Mouse (Mus musculus) kidney, embryonic 16.5 days (tissue): Measurements from ENCODE around the gene Gm28635. TPM values are rescaled to one million over a fixed set of nuclear protein-coding genes. Genes with fewer than 3 reads are reported as not detected.

Experiments used
- ATAC-seq: fragments of 200-750 bp; cut with Nextera tagmentation; 2 replicates; pipeline ENCODE4 v1.8.0; 2017; ENCODE audit warnings: moderate TSS enrichment; ENCODE audit not compliant: low FRiP score, low TSS enrichment
- H3K27ac ChIP-seq: fragments of 300-500 bp; sonication (generic); 2 replicates; pipeline ENCODE4 v1.5.1; 2014; ENCODE audit warnings: low read length
- H3K27me3 ChIP-seq: fragments of 300-500 bp; sonication (generic); 2 replicates; pipeline ENCODE4 v1.6.1; 2014; ENCODE audit warnings: low read length, control low read depth, mixed read lengths; ENCODE audit not compliant: insufficient read depth
- H3K36me3 ChIP-seq: fragments of 300-500 bp; sonication (generic); 2 replicates; pipeline ENCODE4 v1.6.1; 2014; ENCODE audit warnings: low read length, control low read depth, mixed read lengths; ENCODE audit not compliant: insufficient read depth
- H3K4me1 ChIP-seq: fragments of 300-500 bp; sonication (generic); 2 replicates; pipeline ENCODE4 v1.6.1; 2014; ENCODE audit warnings: low read length, control low read depth, mixed read lengths; ENCODE audit not compliant: insufficient read depth
- H3K4me2 ChIP-seq: fragments of 300-500 bp; sonication (generic); replicated peaks from 2 replicates; pipeline ENCODE4 v1.6.1; 2014; ENCODE audit warnings: low read depth, low read length
- H3K4me3 ChIP-seq: fragments of 300-500 bp; sonication (generic); 2 replicates; pipeline ENCODE4 v1.5.1; 2014; ENCODE audit warnings: mild to moderate bottlenecking, low read length
- H3K9ac ChIP-seq: fragments of 300-500 bp; sonication (generic); replicated peaks from 2 replicates; pipeline ENCODE4 v1.6.1; 2014; ENCODE audit warnings: low read length
- H3K9me3 ChIP-seq: fragments of 300-500 bp; sonication (generic); 2 replicates; pipeline ENCODE4 v1.6.1; 2016; ENCODE audit warnings: low read length, control low read depth
- WGBS: fragments of 180-500 bp; shearing (Covaris S2); extraction: QIAGEN DNeasy Blood & Tissue Kit; methylation state at CpG from one replicate; pipeline ENCODE4 v1.1.7; 2014; 5-methylcytosine and 5-hydroxymethylcytosine counted together
- polyA plus RNA-seq: library from polyadenylated mRNA; unstranded; fragments of >200 nt; fragmentation: Nextera tagmentation; extraction: Ambion mirVana; gene quantifications from 2 replicates; pipeline ENCODE4 v1.2.1, GENCODE M21; 2015

The Gm28635 gene
- polyA plus RNA-seq, 1 experiment from 2014 or later, result not detected

DNA sequence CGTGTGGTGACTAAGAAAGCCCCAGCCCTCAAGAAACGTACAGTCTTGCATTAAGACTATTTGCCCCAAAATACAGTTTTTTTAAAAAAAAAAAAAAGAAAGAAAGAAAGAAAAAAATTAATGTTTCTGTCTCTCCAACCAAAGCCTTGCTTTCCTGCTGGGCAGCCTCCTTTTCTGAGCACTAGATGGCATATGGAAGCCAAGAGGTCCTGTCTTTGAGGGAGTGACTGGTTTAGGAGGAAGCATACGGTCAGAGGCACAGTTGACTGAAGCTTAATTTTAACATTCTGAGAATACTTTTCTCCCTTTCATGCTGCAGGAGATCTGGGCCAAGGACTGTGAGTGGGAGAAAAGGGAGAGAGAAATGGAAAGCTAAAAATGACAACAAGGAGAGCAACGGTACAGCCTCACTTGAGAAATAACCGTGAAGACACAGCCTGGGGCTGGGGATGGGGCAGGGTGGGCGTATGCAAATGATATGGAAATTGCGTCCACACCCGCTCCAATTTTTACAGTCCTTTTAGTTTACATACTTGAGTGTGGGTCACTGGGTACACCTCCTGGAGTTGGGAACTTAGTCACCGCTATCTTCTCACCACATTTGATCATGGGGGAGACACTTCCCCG, 120.8 kb downstream of the Gm28635 start:
- 47% methylated on average over 10 of the region's 10 CpGs for WGBS
- no peak overlapping the region for H3K9ac ChIP-seq
- peak overlapping the region; percentile 2; the same call in 1 of the 2 replicates for H3K4me3 ChIP-seq

More for the DNA sequence above, 120.8 kb downstream of the Gm28635 start:
- peak overlapping the region; percentile 41 for H3K4me2 ChIP-seq
- no peaks in the 10 kb centered on the region for H3K27me3 ChIP-seq
- no peaks in the 10 kb centered on the region for H3K4me1 ChIP-seq
- ATAC-seq, result no peak
- H3K27ac ChIP-seq, result no peak overlapping the region
- no peaks in the 10 kb centered on the region for H3K9me3 ChIP-seq
- no peaks in the 10 kb centered on the region for H3K36me3 ChIP-seq

Other genes with a start within 250 kb of the Gm28635 start
- 37.2 and 40.2 TPM in 2 replicates for gene Tfpi, start 201.3 kb downstream of the Gm28635 start, polyA plus RNA-seq
- 55.7 and 59.3 TPM in 2 replicates for gene Ctnnd1, start 27.3 kb downstream of the Gm28635 start, polyA plus RNA-seq
- gene Btbd18, start 19.0 kb downstream of the Gm28635 start, polyA plus RNA-seq, result 0.14 and 0.22 TPM in 2 replicates
- 304 and 332 TPM in 2 replicates for gene Selenoh, start 7.3 kb downstream of the Gm28635 start, polyA plus RNA-seq
- 39.2 and 42.6 TPM in 2 replicates for gene Med19, start 361 bp upstream of the Gm28635 start, polyA plus RNA-seq
- 202 and 216 TPM in 2 replicates for gene Tmx2, start 1.1 kb upstream of the Gm28635 start, polyA plus RNA-seq
- 30.4 and 30.6 TPM in 2 replicates for gene Zdhhc5, start 37.1 kb upstream of the Gm28635 start, polyA plus RNA-seq
- gene Clp1, start 49.3 kb upstream of the Gm28635 start, polyA plus RNA-seq, result 31.1 and 32.1 TPM in 2 replicates
- gene Ypel4, start 56.0 kb upstream of the Gm28635 start, polyA plus RNA-seq, result 5.4 and 9.4 TPM in 2 replicates
- gene Gm19426, start 65.6 kb upstream of the Gm28635 start, polyA plus RNA-seq, result 9.8 and 10.9 TPM in 2 replicates
- gene Serping1, start 97.4 kb upstream of the Gm28635 start, polyA plus RNA-seq, result 115 and 119 TPM in 2 replicates
- gene Ube2l6, start 120.8 kb upstream of the Gm28635 start, polyA plus RNA-seq, result 44.0 and 46.9 TPM in 2 replicates
- gene Smtnl1, start 144.6 kb upstream of the Gm28635 start, polyA plus RNA-seq, result 0.19 and 0.26 TPM in 2 replicates
- gene Timm10, start 149.0 kb upstream of the Gm28635 start, polyA plus RNA-seq, result 60.1 and 66.6 TPM in 2 replicates
- 15.6 and 17.8 TPM in 2 replicates for gene Slc43a1, start 160.8 kb upstream of the Gm28635 start, polyA plus RNA-seq
- gene Rtn4rl2, start 208.7 kb upstream of the Gm28635 start, polyA plus RNA-seq, result 1.0 and 1.5 TPM in 2 replicates